Mouse (Mus musculus) liver, embryonic 14.5 days (tissue): ENCODE results near the gene Tnnt3.

Experiments
- CTCF ChIP-seq: IDR thresholded peaks from 2 replicates; pipeline ENCODE4 v1.5.1; 2016; ENCODE audit warnings: antibody characterized with exemption, low read depth, control low read depth
- EP300 ChIP-seq: IDR thresholded peaks from 2 replicates; pipeline ENCODE4 v1.6.1; 2016; ENCODE audit warnings: antibody characterized with exemption, low read depth

GRCm38 (mm10) chr7:142470808-142471413 is 27.7 kb upstream of the Tnnt3 start:
- TF ChIP-seq CTCF (no peak), EP300 (no peak)
